Mouse (Mus musculus): ENCODE results near the gene Cers5.
"Not testable (repeated sequence)": the region's sequence is repeated elsewhere in the genome, so short reads cannot be mapped to it uniquely, and the experiment has no call there.

Cers5 gene

DNA sequence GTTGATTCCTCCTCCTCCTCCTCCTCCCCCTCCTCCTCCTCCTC is at the start of gene Cers5:
Gene Cers5 (minus strand): TSS at position 5 of the 44 bp plus-strand sequence.
- DNase-seq: not testable (repeated sequence)

DNA sequence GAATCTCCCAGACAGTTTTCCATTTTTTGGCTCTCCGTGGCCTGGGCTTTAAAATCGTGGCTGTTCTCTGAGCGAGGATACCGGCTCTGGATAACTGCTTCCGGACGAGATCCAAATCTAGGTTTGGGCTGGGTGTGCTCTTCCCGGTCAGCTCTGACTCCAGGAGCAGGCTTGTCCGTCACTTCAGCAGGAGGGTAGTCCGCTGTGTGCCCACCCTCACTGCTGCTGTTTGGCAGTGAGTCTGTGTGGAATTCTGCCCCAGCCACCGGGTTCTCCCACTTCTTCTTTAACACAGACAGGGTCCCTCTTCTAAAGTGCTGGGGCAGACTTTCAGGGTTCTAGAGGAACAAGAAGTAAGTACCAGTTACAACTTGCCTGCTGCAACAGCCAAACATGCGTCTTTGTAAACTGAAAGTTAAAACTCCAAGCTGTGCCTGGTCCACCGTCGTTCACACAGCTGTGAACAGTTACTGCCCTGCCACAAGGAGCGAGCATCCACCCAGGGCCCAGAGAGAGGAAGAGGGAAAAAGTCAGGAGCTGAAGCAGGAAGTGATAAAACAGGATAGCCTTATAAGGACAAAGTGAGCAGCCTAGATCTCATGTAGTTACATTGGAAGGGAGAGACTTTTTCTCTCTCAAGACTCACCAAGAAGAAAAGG is 47.1 kb upstream of the Cers5 start:
- no peak for DNase-seq

DNA sequence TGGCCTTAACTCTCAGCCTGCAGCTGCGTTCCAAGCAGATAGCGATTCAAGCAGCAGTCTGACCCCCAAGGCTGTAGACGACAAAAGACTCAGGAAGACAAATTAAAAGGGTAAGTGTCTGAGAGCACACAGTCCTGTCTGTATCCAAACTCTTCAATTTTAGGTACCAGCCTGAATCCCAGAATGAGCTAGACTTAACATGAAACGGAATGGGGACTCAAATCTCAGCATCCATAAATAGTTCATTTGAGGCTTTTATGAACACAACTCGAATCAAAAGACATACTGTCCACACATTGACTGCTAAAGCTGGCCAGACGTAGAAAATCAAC is 46.4 kb upstream of the Cers5 start:
- DNase-seq: no peak

DNA sequence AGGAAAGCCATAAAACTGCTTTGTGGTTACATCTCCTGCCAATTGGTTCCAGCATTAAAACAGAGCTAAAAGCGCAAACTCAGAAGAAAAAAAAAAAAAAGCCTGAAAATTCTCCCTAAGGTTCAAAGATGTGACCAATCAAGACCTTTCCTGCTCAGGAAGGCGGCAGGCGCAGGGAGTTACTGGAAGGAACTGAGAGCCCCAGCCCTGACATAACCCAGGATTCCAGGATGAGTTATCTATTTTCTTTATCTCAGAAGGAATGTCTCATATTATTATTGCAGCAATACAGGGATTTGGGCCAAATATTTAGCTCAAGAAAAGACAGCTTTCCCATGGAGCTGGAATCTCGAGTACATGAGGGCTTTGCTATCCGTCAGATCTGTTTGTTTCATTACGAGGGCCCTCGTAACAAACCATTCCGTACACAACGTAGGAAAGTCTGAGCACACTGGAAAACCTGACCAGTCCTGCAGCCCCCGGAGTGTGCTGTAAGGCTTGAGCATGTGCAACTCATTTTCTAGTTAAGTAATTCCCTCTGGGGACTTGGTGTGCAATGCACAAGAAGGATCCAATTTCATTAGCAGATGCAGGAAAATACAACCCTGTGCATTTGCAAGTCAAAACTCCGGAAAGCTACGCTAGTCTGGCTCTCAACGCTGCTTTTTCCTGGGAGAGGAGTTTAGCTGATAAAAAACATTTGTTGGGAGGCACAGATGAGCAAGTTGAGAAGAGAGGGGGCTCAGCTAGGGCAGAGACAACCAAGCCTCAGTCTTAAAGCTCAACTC is 45.8 kb upstream of the Cers5 start:
- no peak for DNase-seq

DNA sequence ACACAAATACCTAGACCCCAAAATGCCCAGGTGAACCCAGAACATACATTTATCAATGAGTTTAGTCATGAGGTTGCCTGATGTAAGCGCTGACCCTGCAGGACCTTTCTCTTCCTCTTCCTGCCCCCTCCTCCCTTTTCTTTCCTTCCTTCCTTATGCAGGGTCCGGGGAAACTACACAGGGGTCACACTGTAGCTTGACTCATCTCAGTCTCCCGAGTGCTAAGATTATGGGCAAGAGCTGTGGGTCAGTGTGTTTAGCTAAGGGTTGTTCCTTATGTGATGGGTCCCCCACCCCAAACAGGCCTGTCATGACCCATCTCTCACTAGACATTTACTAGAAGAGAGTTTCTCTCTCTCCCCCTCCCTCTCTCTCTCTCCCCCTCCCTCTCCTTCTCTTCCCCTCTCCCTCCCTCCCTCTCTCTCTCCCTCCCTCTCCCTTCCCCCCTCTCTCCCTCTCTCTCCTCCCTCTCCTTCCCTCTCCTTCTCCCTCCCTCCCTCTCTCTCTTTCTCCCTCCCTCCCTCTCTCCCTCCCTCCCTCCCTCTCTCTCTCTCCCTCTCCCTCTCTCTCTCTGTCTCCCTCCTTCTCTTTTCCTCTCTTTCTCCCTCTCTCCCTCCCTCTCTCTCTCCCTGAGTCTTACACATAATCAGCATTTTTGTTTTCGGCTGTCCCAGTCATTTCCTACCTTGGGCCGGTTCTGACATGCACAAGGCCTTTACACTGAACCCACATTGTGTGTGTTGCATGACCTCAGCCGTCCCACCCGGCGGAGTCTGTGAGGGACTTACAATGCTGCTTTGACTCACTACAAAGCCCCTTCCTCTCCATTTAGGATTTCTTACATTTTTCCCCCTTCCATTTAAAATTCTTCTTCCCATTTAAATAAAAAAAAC is 44.9 kb upstream of the Cers5 start:
- DNase-seq: no peak

DNA sequence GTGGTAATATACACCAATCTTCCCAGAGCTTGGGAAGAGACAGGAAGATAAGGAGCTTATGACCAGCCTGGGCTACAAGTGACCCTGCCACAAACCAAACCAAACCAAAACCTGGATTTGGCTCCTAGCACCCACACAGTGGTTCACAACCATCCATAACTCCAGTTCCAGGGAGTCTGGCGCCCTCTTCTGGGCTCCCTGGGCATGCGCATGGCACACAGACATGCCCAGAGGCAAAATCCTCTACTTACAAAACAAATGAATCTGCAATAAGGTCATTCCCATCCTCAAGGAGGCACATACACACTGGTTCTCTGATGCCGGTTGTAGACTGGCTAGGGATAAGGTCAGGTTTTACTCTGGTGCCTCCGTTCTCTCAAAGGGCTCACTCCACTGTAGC is 43.3 kb upstream of the Cers5 start:
- DNase-seq: no peak

DNA sequence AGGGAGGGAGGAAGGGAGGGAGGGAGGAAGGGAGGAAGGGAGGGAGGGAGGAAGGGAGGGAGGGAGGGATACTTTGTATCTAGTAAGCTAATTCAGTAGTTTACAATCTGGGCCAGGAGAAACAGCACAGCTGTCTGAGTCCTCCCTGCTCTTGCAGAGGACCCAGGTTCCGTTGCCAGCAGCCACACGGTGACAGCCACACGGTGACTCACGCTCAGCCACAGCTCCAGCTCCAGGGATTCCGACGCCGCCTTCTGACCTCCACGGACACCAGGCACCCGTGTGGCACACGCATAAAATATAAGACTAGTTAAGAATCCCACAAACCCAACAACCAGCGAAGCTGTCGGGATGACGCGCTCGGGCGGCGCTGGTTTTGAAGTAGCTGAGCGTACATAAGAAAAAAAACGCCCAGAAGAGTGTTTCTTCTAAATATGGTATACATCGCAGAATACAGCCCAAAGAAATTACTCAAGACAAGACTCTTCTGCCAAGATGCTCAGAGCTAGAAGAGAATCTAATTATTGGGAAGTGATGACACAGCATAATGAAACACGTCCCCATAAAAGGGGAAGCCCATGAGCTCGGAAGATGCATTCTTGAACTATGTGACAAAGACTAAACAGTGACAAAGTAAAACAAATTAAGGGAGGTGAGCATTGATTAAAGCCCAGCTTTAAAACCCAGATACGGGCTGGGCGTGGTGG is 42.0 kb upstream of the Cers5 start:
- DNase-seq: no peak

DNA sequence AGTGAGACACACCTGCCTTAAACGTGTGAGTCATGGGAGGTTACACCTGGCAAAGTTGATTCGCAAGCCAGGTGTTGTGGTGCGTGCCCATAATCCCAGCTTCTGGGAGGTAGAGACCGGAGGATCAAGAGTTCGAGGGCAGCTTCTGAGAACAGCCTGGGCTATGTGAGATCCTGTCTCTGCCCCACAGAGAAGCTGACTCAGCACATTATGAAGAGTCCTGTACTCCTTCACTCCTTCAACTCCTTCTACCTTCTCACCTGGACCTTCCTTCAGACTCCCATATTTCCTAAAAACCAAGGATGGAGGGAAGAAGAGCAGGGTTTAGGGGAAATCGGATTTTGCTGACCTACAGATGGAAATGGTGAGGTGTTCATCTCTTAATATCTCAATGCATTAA is 41.0 kb upstream of the Cers5 start:
- DNase-seq: no peak

DNA sequence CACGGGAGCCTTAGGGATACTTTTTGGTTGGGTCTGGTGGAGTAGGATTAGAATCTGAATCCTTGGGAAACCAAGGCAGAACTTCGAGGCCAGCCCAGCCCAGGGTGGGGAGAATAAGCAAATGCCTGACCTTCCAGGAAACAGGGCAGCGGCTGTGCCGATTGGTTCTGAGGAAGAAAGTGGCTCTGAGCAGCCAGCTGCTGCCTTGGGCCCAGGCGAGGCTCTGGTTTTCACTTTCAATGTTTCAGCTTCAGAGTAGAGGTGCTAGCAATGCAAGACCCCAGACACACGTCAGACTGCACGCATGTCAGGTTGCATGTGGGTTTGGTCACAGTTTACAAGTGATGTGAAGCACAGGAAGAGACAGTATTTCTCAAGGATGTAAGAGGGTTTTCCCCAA is 39.4 kb upstream of the Cers5 start:
- DNase-seq: no peak

DNA sequence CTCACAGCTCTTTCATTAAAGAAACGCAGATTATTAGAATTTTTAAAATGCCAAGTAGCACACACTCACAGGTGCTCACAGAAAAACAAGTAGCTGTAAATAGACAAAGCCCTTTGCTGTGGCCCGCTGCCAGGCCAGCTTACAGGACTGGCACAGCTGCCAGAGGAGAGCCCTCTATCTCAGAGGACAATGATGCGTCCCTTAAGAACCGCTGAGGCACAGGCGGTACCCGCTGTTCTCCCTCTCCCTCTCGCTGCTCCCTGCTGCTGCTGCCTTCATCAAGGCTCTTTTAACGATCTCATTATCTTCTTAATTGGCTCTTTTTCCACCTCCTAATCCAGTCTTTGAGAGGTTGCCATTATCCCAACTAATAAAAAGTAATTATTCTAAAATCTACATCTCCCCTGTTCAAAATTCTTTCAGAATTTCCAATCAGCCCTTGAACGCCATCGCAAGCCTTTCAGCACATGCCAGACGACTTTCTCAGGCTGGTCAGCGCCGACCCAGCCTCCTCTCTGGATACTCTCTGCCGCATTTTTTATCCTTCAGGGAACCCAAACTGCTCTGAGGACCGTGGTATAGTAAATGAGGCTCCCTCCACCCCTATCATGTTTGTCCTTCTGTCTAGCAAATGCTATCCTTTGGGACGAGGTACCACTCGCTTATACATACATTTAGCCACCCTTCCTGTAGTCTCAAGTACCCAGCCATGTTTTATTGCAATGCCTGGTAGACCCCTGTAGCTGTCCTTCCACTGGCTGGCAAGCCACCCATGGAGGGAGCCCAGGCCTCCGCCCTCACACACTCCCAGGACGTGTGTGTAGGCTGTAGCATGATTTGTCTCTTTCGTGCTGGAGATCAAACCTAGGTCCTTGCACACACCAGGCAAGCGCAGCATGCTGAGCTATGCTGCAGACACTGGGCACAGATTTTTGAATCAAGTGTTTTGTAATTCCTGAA is 35.4 kb upstream of the Cers5 start:
- no peak for DNase-seq

DNA sequence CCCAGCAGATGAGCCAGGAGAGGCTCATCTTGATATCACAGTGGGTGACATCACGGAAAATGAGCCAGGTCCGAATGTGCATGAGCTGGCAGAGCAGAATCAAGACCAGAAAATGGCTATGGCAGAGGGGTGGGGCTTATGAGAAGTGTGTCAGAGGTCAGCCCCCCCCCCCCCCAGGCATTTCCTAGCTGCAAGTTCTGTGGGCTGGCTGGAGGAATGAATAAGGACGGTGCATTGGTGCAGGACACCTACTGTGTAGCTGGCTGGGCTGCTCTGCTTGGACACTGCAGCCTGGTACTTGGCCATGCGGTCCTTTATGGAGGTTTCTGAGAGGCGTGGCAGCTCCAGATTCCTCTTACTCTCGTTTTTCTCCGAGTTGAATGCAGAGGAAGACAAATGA is 33.5 kb upstream of the Cers5 start:
- DNase-seq: no peak

DNA sequence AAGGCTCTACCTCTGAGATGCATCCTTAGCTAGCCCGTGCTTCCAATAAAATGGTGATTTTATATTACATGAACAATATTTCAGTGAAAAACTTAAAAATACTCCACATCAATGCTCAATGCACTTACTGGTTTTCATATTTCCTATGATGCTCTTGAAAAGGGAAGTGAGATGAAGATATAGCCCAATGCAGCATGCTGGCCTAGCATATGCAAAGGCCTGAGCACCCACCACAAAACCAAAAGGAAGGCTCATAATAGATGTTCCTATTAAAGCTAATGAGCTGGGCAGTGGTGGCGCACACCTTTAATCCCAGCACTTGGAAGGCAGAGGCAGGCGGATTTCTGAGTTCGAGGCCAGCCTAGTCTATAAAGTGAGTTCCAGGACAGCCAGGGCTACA is 33.0 kb upstream of the Cers5 start:
- no peak for DNase-seq

DNA sequence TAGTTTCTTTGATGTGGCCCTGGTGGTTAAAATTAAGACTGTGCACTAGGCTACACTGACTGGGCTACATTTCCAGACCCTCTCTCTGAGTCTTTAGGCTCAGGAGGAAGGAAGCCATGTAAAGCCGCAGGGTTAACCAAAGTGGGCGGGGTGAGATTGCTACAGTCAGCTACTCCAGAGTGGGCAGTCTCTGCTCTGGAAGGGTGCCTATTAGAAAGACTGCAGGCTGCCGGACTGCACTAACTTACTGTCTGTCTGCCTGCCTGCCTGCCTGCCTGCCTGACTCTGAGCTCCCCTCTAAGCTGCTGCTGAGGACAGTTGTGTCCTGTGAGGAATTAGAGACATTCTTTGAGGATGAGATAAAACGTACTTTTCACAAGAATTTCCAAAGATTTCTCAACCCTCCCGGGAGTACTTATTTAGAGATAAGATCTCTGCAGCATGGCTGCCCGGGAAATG is 30.5 kb upstream of the Cers5 start:
- peak; percentile 16 for DNase-seq

DNA sequence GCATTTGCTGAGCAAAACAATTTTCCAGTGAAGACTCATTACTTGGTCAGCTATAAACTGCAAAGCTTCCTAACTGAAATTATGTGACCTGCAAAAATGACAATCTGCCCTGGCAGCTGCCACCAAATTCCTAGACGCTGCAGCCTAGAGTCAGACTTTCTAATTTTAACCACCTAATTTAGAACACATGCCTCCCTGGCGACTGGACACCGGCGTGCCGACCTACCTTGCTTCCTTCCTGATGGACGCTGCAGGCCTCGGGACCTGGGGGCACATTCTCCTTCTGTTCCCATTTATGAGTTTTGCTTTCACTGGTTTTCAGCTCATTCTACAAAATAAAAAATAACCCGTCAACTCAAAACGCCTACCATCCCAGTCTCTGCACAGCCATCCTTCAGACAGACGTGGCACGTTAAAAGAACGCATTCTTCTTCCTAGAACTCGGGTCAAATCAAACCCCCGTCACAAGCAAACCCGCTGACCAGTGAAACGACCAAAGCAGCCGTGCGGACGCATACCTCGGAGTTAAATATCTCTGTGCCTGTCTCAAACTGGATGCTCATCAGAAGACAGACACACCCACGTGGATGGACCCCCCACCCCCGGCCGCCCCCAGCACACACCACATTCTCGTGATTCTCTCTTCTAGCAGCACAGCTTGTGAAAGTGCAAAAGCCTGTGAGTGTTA is 29.3 kb upstream of the Cers5 start:
- no peak for DNase-seq

DNA sequence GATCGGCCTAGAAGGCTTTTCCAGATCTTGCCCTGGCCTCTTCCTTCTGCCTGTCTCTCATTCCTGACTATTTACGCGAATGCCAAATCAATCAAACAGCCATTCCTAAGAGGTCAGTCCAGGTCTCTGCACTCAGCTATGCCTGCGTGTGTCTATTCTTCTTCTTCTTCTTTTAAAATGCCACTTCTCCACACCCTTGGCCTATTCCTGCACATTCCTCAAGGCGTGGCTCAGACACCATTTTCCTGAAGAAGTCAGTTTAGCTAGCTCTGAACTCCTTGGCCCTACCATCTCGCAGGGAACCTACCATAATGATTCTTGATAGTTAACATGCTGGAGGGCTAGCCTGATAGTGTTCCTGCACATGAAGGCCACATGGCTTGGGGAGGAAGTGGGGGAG is 27.0 kb upstream of the Cers5 start:
- no peak for DNase-seq

DNA sequence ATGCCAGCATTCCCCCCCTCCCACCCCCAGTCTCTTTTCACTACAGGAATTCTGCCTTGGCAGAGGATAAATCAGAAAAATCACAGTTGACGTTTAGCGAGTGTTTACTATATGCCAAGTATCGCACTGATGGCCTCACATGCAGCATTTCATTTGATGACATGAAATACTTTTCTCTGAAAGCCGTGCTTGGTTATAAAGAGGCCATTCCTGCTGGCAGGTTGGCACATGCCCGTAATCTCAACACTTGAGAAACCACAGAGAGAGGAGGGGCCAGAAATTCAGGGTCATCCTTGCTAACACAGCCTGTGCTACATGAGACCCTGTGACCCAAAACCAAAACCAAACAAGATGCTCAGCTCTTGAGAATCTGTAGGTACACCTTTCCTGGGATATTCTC is 25.2 kb upstream of the Cers5 start:
- no peak for DNase-seq

DNA sequence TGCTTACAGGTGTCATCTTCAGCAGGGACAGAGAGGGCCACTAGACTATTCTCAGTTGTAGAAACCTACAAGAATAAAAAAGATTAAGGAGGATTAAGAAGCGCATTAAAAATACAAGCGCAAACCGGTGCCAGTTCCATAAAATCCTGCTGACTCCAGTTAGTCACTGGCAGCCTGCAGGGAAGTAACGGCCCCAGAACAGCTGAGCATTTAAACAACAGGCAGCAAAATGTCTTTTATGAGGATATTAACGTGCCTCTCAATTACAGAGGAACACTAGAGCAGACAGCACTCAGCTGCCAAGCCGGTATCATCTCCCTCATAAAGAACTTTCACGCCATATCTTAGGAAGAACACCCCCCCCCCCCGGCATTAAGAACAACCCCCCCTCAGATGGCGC is 24.1 kb upstream of the Cers5 start:
- DNase-seq: no peak

DNA sequence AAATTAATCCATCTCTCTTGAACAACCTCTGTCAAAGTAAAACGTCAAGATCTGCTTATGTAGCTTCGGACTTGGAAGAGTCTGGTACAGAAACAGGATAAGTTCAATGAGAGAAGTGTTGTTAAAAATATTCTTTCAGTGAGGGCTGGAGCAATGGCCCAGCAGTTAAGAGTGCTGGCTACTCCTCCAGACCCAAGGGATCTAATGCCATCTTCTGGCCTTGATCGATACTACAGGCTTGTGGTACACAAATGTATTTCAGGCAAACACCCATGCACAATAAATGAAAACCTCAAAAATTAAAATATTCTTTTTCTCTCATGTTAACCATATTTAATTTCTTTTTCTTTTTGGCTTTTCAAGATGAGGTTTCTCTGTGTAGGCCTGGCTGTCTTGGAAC is 23.4 kb upstream of the Cers5 start:
- DNase-seq: no peak

DNA sequence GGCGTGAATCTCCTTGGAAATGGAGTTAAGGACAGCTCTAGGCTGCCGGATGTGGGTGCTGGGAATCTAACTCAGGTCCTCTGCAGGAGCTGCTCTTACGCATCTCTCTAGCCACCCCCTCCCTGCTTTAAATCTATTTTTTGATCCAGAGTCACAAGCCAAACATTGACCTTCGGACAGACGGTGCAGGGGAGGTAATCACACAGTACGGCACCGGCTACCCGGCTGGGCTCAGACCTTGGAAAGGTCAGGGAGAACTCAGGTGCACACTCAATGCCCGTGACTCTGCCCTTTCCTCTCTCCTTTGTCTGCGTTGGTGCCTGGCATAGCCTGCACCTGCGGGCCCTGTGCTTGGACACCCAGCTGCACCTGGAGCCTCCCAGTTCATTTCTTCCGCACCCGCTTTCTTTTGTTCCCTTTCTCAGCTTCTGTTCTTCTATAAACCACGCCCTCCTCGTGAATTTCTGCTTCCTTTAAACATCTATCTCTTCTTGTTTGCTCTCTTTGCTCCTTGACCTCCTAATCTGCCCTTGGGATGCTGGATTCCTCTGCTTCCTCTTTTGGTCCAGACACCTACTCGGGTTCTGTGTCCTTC is 19.6 kb upstream of the Cers5 start:
- DNase-seq: no peak

DNA sequence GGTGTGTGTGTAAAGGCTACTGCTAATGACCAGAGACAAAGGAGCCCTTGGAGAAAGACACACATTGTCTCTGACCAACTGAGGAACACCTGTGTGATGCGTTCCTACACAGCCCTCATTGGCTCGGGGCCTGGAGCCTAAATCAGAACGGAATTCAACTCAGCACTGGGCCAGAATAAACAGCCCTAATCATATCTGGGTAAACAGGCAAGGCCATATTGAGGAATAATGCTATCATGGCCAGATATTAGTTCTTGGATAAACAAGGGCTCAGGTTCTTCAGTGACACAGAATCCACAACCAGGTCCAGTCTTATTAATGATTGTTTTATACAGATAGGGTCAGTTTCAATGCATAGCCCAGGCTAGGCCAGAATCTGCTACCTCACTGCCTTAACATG is 18.3 kb upstream of the Cers5 start:
- no peak for DNase-seq

DNA sequence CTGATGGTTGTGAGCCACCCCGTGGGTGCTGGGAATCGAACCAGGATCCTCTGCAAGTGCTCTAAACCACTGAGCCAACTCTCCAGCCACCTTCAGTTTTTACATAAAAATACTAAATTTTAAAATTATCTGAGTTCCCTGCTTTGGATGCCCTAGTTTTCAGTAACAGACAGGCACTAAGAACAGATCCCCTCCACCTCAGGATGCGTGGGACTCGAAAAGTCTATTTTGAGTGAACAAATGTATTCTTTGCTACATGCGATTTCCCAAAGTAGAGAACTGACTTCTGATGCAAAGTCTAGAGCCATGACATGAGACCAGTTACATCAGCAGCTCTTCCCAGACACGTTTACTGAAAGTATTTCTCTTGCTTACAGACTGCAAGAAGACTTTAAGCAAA is 17.8 kb upstream of the Cers5 start:
- no peak for DNase-seq

Data from thymus, postnatal 25 days (tissue).